Mouse (Mus musculus): ENCODE data around the gene Gm9268. TPM values are rescaled to one million over a fixed set of nuclear protein-coding genes. Genes with fewer than 3 reads are reported as not detected.
"Not testable (repeated sequence)": the region's sequence is repeated elsewhere in the genome, so short reads cannot be mapped to it uniquely, and the experiment has no call there.

Gene Gm9268
- not detected for polyA plus RNA-seq (2012; fragmentation: generic; extraction: Trizol)

GRCm38 (mm10) chr7:43018465-43018864 lies at the start of gene Gm9268:
Gene Gm9268, plus strand, starts transcription at chr7:43018765.
- H3K4me3 ChIP-seq; H3ac ChIP-seq (ENCODE audit: control insufficient read depth, insufficient read length); H3K27me3 ChIP-seq (ENCODE audit: control insufficient read depth, insufficient read depth, insufficient read length); H3K79me2 ChIP-seq (ENCODE audit: control insufficient read depth, insufficient read depth); H3K4me2 ChIP-seq (ENCODE audit: low read depth); H3K36me3 ChIP-seq (ENCODE audit: control insufficient read depth, insufficient read depth): not testable (repeated sequence)

GRCm38 (mm10) chr7:42980098-42980497 lies 38.5 kb upstream of the Gm9268 start:
- no peak overlapping the region for H3ac ChIP-seq (ENCODE audit: control insufficient read depth, insufficient read length)
- H3K27me3 ChIP-seq (ENCODE audit: control insufficient read depth, insufficient read depth, insufficient read length), result no peaks in the 10 kb centered on the region
- TF ChIP-seq USF1 (IDR thresholded peaks at IDR 0.05; ENCODE audit: low read depth), result no peak
- no peak for TF ChIP-seq REST (IDR thresholded peaks at IDR 0.05; ENCODE audit: insufficient read depth, insufficient read length)
- no peak for TF ChIP-seq TCF3 (IDR thresholded peaks at IDR 0.05; ENCODE audit: insufficient read length, low read depth)
- no peak for TF ChIP-seq POLR2AphosphoS2 (IDR thresholded peaks at IDR 0.05; ENCODE audit: insufficient read length, low read depth)
- TF ChIP-seq SRF (IDR thresholded peaks at IDR 0.05; ENCODE audit: control insufficient read depth, insufficient read length, low read depth), result no peak
- no peak for TF ChIP-seq E2F4 (IDR thresholded peaks at IDR 0.05; ENCODE audit: insufficient read depth)
- TF ChIP-seq TCF12 (IDR thresholded peaks at IDR 0.05; ENCODE audit: insufficient read depth, poor library complexity, severe bottlenecking), result no peak
- TF ChIP-seq CEBPB (IDR thresholded peaks at IDR 0.05; ENCODE audit: insufficient read depth, poor library complexity, severe bottlenecking), result no peak
- TF ChIP-seq POLR2A (IDR thresholded peaks at IDR 0.05; ENCODE audit: insufficient read length, low read depth), result no peak
- TF ChIP-seq MYOD1 (IDR thresholded peaks at IDR 0.05; ENCODE audit: control insufficient read depth in 1 of 3, insufficient read length in 2 of 3, low read depth in 2 of 3), result no peak
- no peak for TF ChIP-seq MAX (IDR thresholded peaks at IDR 0.05; ENCODE audit: low read depth)
- no peak for TF ChIP-seq MYOG (IDR thresholded peaks at IDR 0.05; ENCODE audit: control insufficient read depth in 1 of 3, insufficient read depth in 1 of 3, insufficient read length in 2 of 3, low read depth in 2 of 3)
- H3K4me3 ChIP-seq, result peak overlapping the region; percentile 19
- no peaks in the 10 kb centered on the region for H3K79me2 ChIP-seq (ENCODE audit: control insufficient read depth, insufficient read depth)
- H3K4me2 ChIP-seq (ENCODE audit: low read depth), result peak overlapping the region; percentile 30
- no peaks in the 10 kb centered on the region for H3K36me3 ChIP-seq (ENCODE audit: control insufficient read depth, insufficient read depth)

- Histone ChIP-seq H3K36me3 (ENCODE audit: control insufficient read depth, insufficient read depth) (no peaks in the 10 kb centered on the region), H3K4me2 (ENCODE audit: low read depth) (peak overlapping the region; percentile 30)
These were observed 37.8 kb upstream of the Gm9268 start for GRCm38 (mm10) chr7:42980739-42981138.

GRCm38 (mm10) chr7:43077831-43078230 lies 59.3 kb downstream of the Gm9268 start:
- H3K4me2 ChIP-seq (ENCODE audit: low read depth), result no peak overlapping the region
- H3K79me2 ChIP-seq (ENCODE audit: control insufficient read depth, insufficient read depth), result no peaks in the 10 kb centered on the region
- H3ac ChIP-seq (ENCODE audit: control insufficient read depth, insufficient read length), result no peak overlapping the region
- no peaks in the 10 kb centered on the region for H3K36me3 ChIP-seq (ENCODE audit: control insufficient read depth, insufficient read depth)
- no peaks in the 10 kb centered on the region for H3K27me3 ChIP-seq (ENCODE audit: control insufficient read depth, insufficient read depth, insufficient read length)
- H3K4me3 ChIP-seq, result no peak overlapping the region
- TF ChIP-seq TCF12 (IDR thresholded peaks at IDR 0.05; ENCODE audit: insufficient read depth, poor library complexity, severe bottlenecking) (no peak), MYOD1 (IDR thresholded peaks at IDR 0.05; ENCODE audit: control insufficient read depth in 1 of 3, insufficient read length in 2 of 3, low read depth in 2 of 3) (no peak)

More at GRCm38 (mm10) chr7:42980739-42981138, 37.8 kb upstream of the Gm9268 start:
- no peak overlapping the region for H3ac ChIP-seq (ENCODE audit: control insufficient read depth, insufficient read length)
- TF ChIP-seq SRF (IDR thresholded peaks at IDR 0.05; ENCODE audit: control insufficient read depth, insufficient read length, low read depth) (no peak), CEBPB (IDR thresholded peaks at IDR 0.05; ENCODE audit: insufficient read depth, poor library complexity, severe bottlenecking) (no peak), USF1 (IDR thresholded peaks at IDR 0.05; ENCODE audit: low read depth) (no peak), E2F4 (IDR thresholded peaks at IDR 0.05; ENCODE audit: insufficient read depth) (no peak), MYOG (IDR thresholded peaks at IDR 0.05; ENCODE audit: control insufficient read depth in 1 of 3, insufficient read depth in 1 of 3, insufficient read length in 2 of 3, low read depth in 2 of 3) (no peak)
- no peaks in the 10 kb centered on the region for H3K27me3 ChIP-seq (ENCODE audit: control insufficient read depth, insufficient read depth, insufficient read length)
- H3K4me3 ChIP-seq, result peak overlapping the region; percentile 19
- no peaks in the 10 kb centered on the region for H3K79me2 ChIP-seq (ENCODE audit: control insufficient read depth, insufficient read depth)

Other genes starting within 250 kb of the Gm9268 start
- gene Vmn2r62, start 225.2 kb upstream of the Gm9268 start, polyA plus RNA-seq (2012; fragmentation: generic; extraction: Trizol), result not detected
- 0.05 TPM for gene Gm2381, start 151.5 kb upstream of the Gm9268 start, polyA plus RNA-seq (2012; fragmentation: generic; extraction: Trizol)
- gene Vmn2r63, start 84.9 kb upstream of the Gm9268 start, polyA plus RNA-seq (2012; fragmentation: generic; extraction: Trizol), result not detected
- gene Zfp936, start 95.5 kb downstream of the Gm9268 start, polyA plus RNA-seq (2012; fragmentation: generic; extraction: Trizol), result 0.35 TPM

All from myocyte (in vitro differentiated cells).